Mouse (Mus musculus) liver, embryonic 15.5 days (tissue): ENCODE measurements around the gene Hpse2. TPM values are rescaled to one million over a fixed set of nuclear protein-coding genes. Genes with fewer than 3 reads are reported as not detected.

Experiments used
- ATAC-seq: fragments of 200-750 bp; cut with Nextera tagmentation; 2 replicates; pipeline ENCODE4 v1.8.0; 2017; ENCODE audit warnings: moderate number of reproducible peaks, mild to moderate bottlenecking, moderate library complexity; ENCODE audit not compliant: insufficient read depth
- H3K27ac ChIP-seq: fragments of 300-500 bp; sonication (generic); replicated peaks from 2 replicates; pipeline ENCODE4 v1.5.1; 2015; ENCODE audit warnings: mild to moderate bottlenecking, inconsistent platforms
- H3K27me3 ChIP-seq: fragments of 300-500 bp; sonication (generic); 2 replicates; pipeline ENCODE4 v1.6.1; 2015; ENCODE audit warnings: mild to moderate bottlenecking, inconsistent platforms
- H3K36me3 ChIP-seq: fragments of 300-500 bp; sonication (generic); replicated peaks from 2 replicates; pipeline ENCODE4 v1.6.1; 2015; ENCODE audit warnings: moderate library complexity, mild to moderate bottlenecking, inconsistent platforms
- H3K4me1 ChIP-seq: fragments of 300-500 bp; sonication (generic); replicated peaks from 2 replicates; pipeline ENCODE4 v1.6.1; 2015; ENCODE audit warnings: inconsistent platforms
- H3K4me2 ChIP-seq: fragments of 300-500 bp; sonication (generic); 2 replicates; pipeline ENCODE4 v1.6.1; 2015; ENCODE audit warnings: moderate library complexity, mild to moderate bottlenecking, inconsistent platforms
- H3K4me3 ChIP-seq: fragments of 300-500 bp; sonication (generic); replicated peaks from 2 replicates; pipeline ENCODE4 v1.5.1; 2015; ENCODE audit warnings: mild to moderate bottlenecking, inconsistent platforms
- H3K9ac ChIP-seq: fragments of 300-500 bp; sonication (generic); 2 replicates; pipeline ENCODE4 v1.6.1; 2015; ENCODE audit warnings: moderate library complexity, mild to moderate bottlenecking, inconsistent platforms
- H3K9me3 ChIP-seq: fragments of 300-500 bp; sonication (generic); replicated peaks from 2 replicates; pipeline ENCODE4 v1.6.1; 2016; ENCODE audit warnings: inconsistent platforms
- WGBS: fragments of 180-500 bp; shearing (Covaris S2); methylation state at CpG from one replicate; pipeline ENCODE4 v1.1.7; 2015; ENCODE audit warnings: mixed read lengths; ENCODE audit not compliant: insufficient replicate concordance; 5-methylcytosine and 5-hydroxymethylcytosine counted together
- polyA plus RNA-seq: library from polyadenylated mRNA; unstranded; fragments of >200 nt; fragmentation: Nextera tagmentation; extraction: Ambion mirVana; gene quantifications from 2 replicates; pipeline ENCODE4 v1.2.1, GENCODE M21; 2015

Hpse2 gene
- polyA plus RNA-seq, 1 experiment from 2014 or later = not detected

DNA sequence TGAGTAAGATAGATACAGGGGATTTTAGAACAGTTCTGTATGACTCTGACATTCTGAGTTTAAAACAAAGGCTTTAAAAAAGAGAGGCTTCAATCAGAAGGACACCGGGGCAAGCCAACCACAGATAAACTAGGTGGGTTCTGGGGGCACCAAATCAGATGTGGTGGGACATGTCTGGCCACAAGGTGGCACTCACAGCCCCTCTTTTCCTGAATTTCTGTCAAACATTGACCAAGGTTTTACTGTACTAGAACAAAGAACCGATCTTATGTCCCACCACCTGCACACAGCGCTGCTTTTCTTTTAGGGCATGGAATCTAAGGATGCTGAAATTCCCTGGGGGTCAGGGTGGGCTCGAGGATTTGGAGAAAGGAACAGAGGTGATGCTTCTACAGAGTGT is 360.9 kb downstream of the Hpse2 start:
- no peaks in the 10 kb centered on the region for H3K9me3 ChIP-seq
- ATAC-seq = no peak
- no peak overlapping the region for H3K9ac ChIP-seq
- WGBS = 19% methylated on average over 4 of the region's 4 CpGs
- no peak overlapping the region for H3K4me3 ChIP-seq
- no peaks in the 10 kb centered on the region for H3K4me1 ChIP-seq
- no peak overlapping the region for H3K27ac ChIP-seq
- H3K4me2 ChIP-seq = no peak overlapping the region
- no peaks in the 10 kb centered on the region for H3K27me3 ChIP-seq
- H3K36me3 ChIP-seq = no peaks in the 10 kb centered on the region

DNA sequence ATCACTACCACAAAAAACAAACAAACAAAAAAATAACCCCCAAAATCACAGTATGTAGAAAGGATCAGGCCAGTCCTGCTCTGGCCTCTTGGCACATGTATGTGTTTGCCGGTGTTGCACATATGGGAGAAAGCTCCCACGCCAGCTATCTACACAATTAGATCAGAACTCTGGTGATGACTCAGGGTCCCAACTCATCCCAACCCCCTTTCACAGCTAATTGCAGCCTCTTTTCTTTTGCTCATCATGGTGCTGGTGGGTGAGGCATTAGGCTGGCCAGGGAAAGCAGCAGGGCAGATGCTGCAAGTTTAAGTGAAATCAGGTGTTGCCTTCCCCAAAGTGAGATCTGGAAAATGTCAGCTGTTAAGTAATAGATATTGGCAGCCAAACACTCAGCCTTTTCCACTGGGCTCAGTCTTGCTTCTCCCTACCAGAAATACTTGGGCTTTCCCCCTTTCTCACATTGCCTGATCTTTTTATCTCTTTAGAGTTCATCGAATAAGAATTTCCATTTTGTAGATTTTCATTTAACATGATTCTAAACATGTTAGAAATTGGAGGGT is 365.5 kb downstream of the Hpse2 start:
- ATAC-seq = no peak

DNA sequence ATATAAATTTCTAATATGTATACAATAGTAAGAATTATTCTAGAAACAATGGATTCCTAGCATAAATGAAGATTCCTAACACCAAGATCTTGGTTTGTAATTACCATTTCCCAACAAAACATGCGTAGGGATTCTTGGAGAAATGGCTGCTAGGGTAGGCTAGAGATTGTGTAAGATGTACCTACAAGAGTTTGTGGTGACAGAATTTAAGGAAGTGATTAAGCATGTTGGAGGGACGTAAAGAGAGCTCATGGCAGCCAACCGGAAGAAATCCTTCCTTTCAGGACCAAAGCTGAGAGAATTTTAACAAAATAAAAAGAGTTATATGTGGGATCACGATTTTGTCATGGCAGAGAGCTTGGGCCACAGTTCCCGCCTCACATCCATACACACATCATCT is 369.4 kb downstream of the Hpse2 start:
- H3K27ac ChIP-seq = no peak overlapping the region
- H3K9ac ChIP-seq = no peak overlapping the region
- ATAC-seq = no peak
- H3K4me3 ChIP-seq = no peak overlapping the region
- H3K27me3 ChIP-seq = no peaks in the 10 kb centered on the region
- H3K9me3 ChIP-seq = no peaks in the 10 kb centered on the region
- WGBS = 35% methylated on average over 5 of the region's 5 CpGs
- H3K36me3 ChIP-seq = no peaks in the 10 kb centered on the region
- no peaks in the 10 kb centered on the region for H3K4me1 ChIP-seq
- no peak overlapping the region for H3K4me2 ChIP-seq

More for the DNA sequence above, 365.5 kb downstream of the Hpse2 start:
- H3K4me2 ChIP-seq = no peak overlapping the region
- H3K9me3 ChIP-seq = no peaks in the 10 kb centered on the region
- H3K4me3 ChIP-seq = no peak overlapping the region
- no peak overlapping the region for H3K9ac ChIP-seq
- WGBS = 69% methylated on average over 3 of the region's 3 CpGs
- H3K36me3 ChIP-seq = no peaks in the 10 kb centered on the region
- H3K27me3 ChIP-seq = no peaks in the 10 kb centered on the region
- no peak overlapping the region for H3K27ac ChIP-seq
- H3K4me1 ChIP-seq = no peaks in the 10 kb centered on the region

DNA sequence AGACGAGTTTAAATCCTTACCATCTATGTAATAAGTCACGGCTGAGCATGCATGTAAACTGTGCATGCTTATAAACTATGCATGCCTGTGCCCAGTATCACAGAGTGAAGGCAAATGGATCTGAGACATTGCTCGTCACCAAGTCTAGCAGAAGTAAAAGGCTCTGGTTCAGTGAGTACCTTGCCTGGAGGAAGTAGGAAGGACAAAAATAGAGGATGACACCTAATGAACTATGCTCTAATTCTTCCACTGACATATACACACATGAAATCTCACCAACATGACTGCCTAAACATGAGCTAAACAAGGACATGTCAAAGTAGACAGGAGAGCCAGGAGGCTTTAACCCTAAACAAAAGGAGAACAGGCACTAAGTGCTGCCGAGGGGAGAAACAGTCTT is 391.7 kb downstream of the Hpse2 start:
- Histone ChIP-seq H3K36me3 (no peaks in the 10 kb centered on the region), H3K27ac (no peak overlapping the region), H3K27me3 (no peaks in the 10 kb centered on the region), H3K9me3 (no peaks in the 10 kb centered on the region), H3K4me2 (no peak overlapping the region), H3K4me3 (no peak overlapping the region), H3K4me1 (no peaks in the 10 kb centered on the region), H3K9ac (no peak overlapping the region)
- no peak for ATAC-seq
- 62% methylated on average over 4 of the region's 4 CpGs for WGBS

DNA sequence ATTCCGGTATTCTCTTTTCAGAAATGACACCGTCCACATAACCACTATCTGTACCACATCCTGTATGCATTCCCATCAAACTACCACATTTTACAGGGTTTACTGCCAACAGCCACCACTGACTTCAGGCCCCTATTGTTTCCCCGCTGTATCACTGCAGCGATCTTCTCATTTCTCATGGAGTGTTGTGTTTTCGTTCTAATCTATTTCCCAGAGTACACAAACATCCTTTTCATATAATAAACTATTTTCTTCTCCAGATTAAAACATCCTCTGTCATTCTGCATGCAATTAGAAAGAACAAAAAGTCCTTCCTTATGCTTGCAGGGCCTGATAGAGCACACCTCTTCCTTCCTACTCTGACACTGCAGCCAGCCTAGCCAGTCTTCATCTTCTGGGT is 399.3 kb downstream of the Hpse2 start:
- 15% methylated on average over 5 of the region's 5 CpGs for WGBS
- Histone ChIP-seq H3K36me3 (no peaks in the 10 kb centered on the region), H3K27me3 (no peaks in the 10 kb centered on the region), H3K27ac (no peak overlapping the region), H3K4me2 (no peak overlapping the region), H3K4me1 (no peaks in the 10 kb centered on the region), H3K9ac (no peak overlapping the region), H3K4me3 (no peak overlapping the region), H3K9me3 (no peaks in the 10 kb centered on the region)
- no peak for ATAC-seq

DNA sequence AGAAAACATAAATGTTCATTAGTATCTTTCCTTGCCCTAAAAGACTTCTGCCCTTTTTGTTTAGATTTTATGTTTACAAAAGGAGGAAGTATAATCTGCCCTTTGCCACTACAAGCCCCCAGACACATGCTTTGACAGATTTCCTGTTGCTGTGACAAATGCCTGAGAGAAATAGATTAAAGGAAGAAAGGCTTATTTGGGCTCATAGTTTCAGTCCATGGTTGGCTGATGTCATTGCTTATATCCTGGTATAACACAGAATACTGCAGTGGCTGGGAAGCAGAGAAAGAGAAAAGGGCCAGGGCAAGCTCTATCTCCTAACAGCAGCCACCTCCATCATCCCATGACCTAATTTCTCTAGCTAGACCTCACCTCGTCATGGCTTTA is 401.8 kb downstream of the Hpse2 start:
- WGBS = 9% methylated on average over 1 of the region's 1 CpGs
- Histone ChIP-seq H3K4me2 (no peak overlapping the region), H3K27ac (no peak overlapping the region), H3K4me3 (no peak overlapping the region), H3K27me3 (no peaks in the 10 kb centered on the region), H3K9me3 (no peaks in the 10 kb centered on the region), H3K36me3 (no peaks in the 10 kb centered on the region), H3K9ac (no peak overlapping the region), H3K4me1 (no peaks in the 10 kb centered on the region)
- no peak for ATAC-seq

DNA sequence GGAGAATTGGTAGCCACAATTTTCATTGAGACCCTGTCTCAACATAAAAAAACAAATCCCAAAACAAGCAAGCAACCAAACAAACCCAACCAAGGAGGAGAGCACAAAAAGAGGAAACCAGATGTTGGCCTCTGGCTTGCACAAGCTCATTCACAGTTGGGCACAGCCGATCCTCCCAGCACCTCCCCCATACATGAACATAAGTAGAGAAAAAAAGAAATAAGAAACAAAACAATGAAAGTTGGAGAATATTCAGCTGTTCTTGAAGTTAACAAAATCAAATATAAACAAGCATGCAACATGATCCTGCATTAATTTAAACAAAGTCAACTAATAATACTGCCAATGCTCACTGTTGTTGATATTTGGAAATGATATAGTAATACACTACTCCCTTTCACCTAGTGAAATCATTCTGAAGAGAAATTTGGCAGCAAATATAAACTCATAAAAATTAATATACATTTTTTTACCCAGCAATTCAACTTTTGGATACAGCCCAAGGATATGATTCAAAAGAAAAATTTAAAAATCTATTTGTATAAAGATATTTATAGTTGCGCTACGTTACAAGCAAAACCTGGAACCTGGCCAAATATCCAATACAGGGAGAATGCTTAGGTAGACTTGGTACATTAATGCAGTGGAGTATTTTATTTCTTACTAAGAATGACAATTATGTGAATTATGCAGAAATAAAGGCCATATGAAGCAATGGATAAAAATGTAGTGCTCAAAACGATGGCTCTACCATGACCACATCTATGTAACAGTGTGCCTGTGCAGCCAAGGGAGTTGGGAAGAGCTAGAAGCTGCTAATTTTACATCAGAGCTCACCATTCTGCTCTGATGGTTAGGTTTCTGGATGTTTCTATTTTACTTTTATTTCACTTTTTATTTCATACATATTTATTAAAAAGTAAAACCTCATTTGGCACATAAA is 402.5 kb downstream of the Hpse2 start:
- no peaks in the 10 kb centered on the region for H3K4me1 ChIP-seq
- no peaks in the 10 kb centered on the region for H3K27me3 ChIP-seq
- H3K4me3 ChIP-seq = no peak overlapping the region
- H3K9me3 ChIP-seq = no peaks in the 10 kb centered on the region
- no peaks in the 10 kb centered on the region for H3K36me3 ChIP-seq
- WGBS = 46% methylated on average over 4 of the region's 4 CpGs
- no peak for ATAC-seq
- no peak overlapping the region for H3K27ac ChIP-seq
- H3K9ac ChIP-seq = no peak overlapping the region
- H3K4me2 ChIP-seq = no peak overlapping the region

DNA sequence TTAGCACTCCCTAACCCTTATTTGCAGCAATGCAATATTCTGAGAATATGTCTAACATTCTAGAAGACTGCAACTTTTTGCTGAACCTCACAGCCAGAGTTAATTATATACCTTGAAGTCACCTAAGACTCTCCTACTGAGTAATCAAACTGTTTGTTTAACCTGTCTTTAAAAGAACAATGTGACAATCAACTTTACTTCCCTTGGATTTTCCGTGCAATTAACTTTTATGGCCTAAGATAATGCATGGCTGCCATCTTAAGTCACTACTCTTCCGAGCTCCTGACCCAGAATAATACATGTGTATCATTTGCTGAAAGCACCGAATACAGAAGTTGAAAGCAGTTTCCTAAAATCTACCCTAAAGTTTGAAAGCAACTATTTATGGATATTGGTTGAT is 407.6 kb downstream of the Hpse2 start:
- WGBS = 42% methylated on average over 3 of the region's 3 CpGs

DNA sequence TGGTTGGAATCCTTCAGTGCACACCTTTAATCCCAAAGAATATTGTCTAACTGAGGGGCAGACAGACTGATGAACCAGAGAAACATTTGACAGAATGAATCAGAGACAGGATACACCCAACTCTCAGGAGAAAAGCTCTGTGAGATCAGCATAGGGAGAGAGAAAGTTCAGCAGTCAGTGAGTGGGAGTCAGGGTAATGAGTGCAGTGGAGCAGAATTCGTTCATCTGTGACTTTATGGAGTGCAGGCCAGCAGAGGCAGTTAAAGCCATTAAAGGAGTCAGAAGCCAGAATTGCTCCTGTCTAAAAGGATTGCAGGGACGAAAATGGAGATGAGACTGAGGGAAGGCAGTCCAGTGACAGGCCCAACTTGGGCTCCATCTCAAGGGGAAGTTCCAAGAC is 410.2 kb downstream of the Hpse2 start:
- no peak for ATAC-seq
- Histone ChIP-seq H3K27me3 (no peaks in the 10 kb centered on the region), H3K27ac (no peak overlapping the region), H3K9me3 (no peaks in the 10 kb centered on the region), H3K4me2 (no peak overlapping the region), H3K4me1 (no peaks in the 10 kb centered on the region), H3K9ac (no peak overlapping the region), H3K36me3 (no peaks in the 10 kb centered on the region), H3K4me3 (no peak overlapping the region)
- 42% methylated on average over 2 of the region's 2 CpGs for WGBS

More for the DNA sequence above, 407.6 kb downstream of the Hpse2 start:
- Histone ChIP-seq H3K36me3 (no peaks in the 10 kb centered on the region), H3K4me3 (no peak overlapping the region), H3K4me1 (no peaks in the 10 kb centered on the region), H3K4me2 (no peak overlapping the region), H3K27me3 (no peaks in the 10 kb centered on the region), H3K27ac (no peak overlapping the region), H3K9ac (no peak overlapping the region), H3K9me3 (no peaks in the 10 kb centered on the region)
- no peak for ATAC-seq

DNA sequence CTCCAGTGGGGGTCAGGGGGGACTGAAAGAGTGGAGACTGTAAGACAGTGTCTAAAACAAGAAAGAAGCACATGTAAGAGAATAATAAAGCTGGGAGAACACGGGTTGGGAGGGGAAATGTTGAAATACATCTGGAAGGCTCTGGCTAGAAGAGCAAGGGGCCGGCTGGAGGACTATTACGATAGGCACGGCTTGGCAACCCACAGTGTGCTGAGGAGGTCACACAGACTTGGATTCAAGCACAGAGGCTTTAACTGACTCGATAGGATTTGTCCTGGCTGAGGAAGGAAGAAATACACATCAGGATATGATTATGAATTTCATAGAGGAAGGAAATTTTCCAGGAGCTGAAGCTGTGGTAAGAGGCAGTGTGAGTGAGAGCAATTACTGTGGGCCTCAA is 414.4 kb downstream of the Hpse2 start:
- 48% methylated on average over 5 of the region's 5 CpGs for WGBS
- no peaks in the 10 kb centered on the region for H3K4me1 ChIP-seq

DNA sequence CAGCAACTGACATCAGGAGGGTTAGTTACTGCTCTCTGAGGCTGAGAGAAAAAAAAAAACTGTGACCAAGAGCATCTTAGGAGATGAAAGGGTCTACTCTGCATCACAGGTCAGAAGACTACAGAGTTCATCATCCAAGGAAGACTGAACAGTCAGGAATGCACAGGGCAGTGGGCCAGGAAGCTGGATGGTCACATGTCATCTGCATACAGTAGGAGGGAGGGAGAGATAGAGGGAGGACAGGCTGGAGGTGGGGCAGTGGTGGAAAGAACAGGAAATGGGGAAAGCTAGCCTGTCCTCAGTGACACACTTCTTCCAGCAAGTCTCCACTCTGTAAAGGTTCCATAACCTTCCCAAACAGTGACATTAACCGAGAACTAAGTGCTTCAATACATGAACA is 423.0 kb downstream of the Hpse2 start:
- Histone ChIP-seq H3K9ac (no peak overlapping the region), H3K4me3 (no peak overlapping the region), H3K9me3 (no peaks in the 10 kb centered on the region), H3K4me1 (no peaks in the 10 kb centered on the region), H3K4me2 (no peak overlapping the region), H3K36me3 (no peaks in the 10 kb centered on the region), H3K27me3 (no peaks in the 10 kb centered on the region), H3K27ac (no peak overlapping the region)
- no peak for ATAC-seq
- WGBS = 42% methylated on average over 1 of the region's 1 CpGs

More for the DNA sequence above, 414.4 kb downstream of the Hpse2 start:
- H3K4me3 ChIP-seq = no peak overlapping the region
- H3K9ac ChIP-seq = no peak overlapping the region
- H3K27me3 ChIP-seq = no peaks in the 10 kb centered on the region
- no peak overlapping the region for H3K4me2 ChIP-seq
- ATAC-seq = no peak
- H3K27ac ChIP-seq = no peak overlapping the region
- no peaks in the 10 kb centered on the region for H3K36me3 ChIP-seq
- H3K9me3 ChIP-seq = no peaks in the 10 kb centered on the region
